Mouse (Mus musculus): ENCODE data around the gene Cdkl5. TPM values are rescaled to one million over a fixed set of nuclear protein-coding genes. Genes with fewer than 3 reads are reported as not detected.
"Not testable (repeated sequence)": the region's sequence is repeated elsewhere in the genome, so short reads cannot be mapped to it uniquely, and the experiment has no call there.

Cdkl5 gene
- polyA plus RNA-seq, 1 experiment from 2014 or later: 4.8 TPM

DNA sequence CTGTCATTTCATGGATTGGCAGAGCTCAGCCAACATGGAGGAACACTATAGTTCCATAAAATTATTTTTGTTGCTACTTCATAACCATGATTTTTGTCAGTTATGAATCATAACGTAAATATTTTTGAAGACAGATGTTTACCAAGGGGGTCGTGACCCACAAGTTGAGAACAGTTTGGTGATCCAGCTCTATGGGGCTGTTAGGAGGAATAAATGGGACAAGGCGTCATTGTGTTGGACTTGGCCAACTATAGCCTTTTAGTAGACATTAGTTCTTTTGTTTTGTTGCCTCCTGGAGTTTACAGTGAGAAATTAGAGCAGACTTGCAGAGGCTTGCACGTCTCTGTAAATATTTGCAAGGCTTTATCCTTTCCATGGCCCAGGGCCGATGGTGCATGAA is 212.2 kb downstream of the Cdkl5 start:
- peaks cover 2% of the 10 kb centered on the region; the same call in 1 of the 2 replicates for H3K27me3 ChIP-seq (ENCODE audit: control insufficient read depth, insufficient read depth, low read length)
- H3K4me2 ChIP-seq (replicated peaks; ENCODE audit: low read depth, low read length): no peak overlapping the region
- ATAC-seq (ENCODE audit: low FRiP score) (no peak), DNase-seq (ENCODE audit: low spot score) (no peak)
- H3K9ac ChIP-seq (ENCODE audit: low read depth, low read length): no peak overlapping the region
- WGBS: 82% methylated on average over 5 of the region's 5 CpGs
- H3K27ac ChIP-seq (ENCODE audit: low read depth, low read length): no peak overlapping the region
- H3K4me1 ChIP-seq (replicated peaks; ENCODE audit: control insufficient read depth, insufficient read depth, low read length): no peaks in the 10 kb centered on the region
- no peaks in the 10 kb centered on the region for H3K36me3 ChIP-seq (ENCODE audit: control insufficient read depth, insufficient read depth, low read length)
- no peak overlapping the region for H3K4me3 ChIP-seq (ENCODE audit: low read depth, low read length)
- H3K9me3 ChIP-seq (ENCODE audit: control insufficient read depth, low read length): no peaks in the 10 kb centered on the region

GRCm38 (mm10) chrX:160773033-160773432 is 221.5 kb downstream of the Cdkl5 start:
- H3K27me3 ChIP-seq (ENCODE audit: control insufficient read depth, insufficient read depth, low read length): peaks cover 2% of the 10 kb centered on the region; the same call in 1 of the 2 replicates
- no peaks in the 10 kb centered on the region for H3K9me3 ChIP-seq (ENCODE audit: control insufficient read depth, low read length)
- WGBS: 43% methylated on average over 1 of the region's 1 CpGs
- no peak overlapping the region for H3K4me3 ChIP-seq (ENCODE audit: low read depth, low read length)
- DNase-seq (ENCODE audit: low spot score) (no peak), ATAC-seq (ENCODE audit: low FRiP score) (no peak)
- no peaks in the 10 kb centered on the region for H3K36me3 ChIP-seq (ENCODE audit: control insufficient read depth, insufficient read depth, low read length)
- no peak overlapping the region for H3K4me2 ChIP-seq (replicated peaks; ENCODE audit: low read depth, low read length)
- H3K27ac ChIP-seq (ENCODE audit: low read depth, low read length): no peak overlapping the region
- H3K4me1 ChIP-seq (replicated peaks; ENCODE audit: control insufficient read depth, insufficient read depth, low read length): no peaks in the 10 kb centered on the region
- H3K9ac ChIP-seq (ENCODE audit: low read depth, low read length): no peak overlapping the region

GRCm38 (mm10) chrX:160769622-160770021 is 224.9 kb downstream of the Cdkl5 start:
- 88% methylated on average over 5 of the region's 5 CpGs for WGBS
- not testable (repeated sequence) for ATAC-seq (ENCODE audit: low FRiP score); H3K27ac ChIP-seq (ENCODE audit: low read depth, low read length); DNase-seq (ENCODE audit: low spot score); H3K9me3 ChIP-seq (ENCODE audit: control insufficient read depth, low read length); H3K36me3 ChIP-seq (ENCODE audit: control insufficient read depth, insufficient read depth, low read length); H3K4me2 ChIP-seq (replicated peaks; ENCODE audit: low read depth, low read length); H3K4me1 ChIP-seq (replicated peaks; ENCODE audit: control insufficient read depth, insufficient read depth, low read length); H3K9ac ChIP-seq (ENCODE audit: low read depth, low read length); H3K4me3 ChIP-seq (ENCODE audit: low read depth, low read length); H3K27me3 ChIP-seq (ENCODE audit: control insufficient read depth, insufficient read depth, low read length)

DNA sequence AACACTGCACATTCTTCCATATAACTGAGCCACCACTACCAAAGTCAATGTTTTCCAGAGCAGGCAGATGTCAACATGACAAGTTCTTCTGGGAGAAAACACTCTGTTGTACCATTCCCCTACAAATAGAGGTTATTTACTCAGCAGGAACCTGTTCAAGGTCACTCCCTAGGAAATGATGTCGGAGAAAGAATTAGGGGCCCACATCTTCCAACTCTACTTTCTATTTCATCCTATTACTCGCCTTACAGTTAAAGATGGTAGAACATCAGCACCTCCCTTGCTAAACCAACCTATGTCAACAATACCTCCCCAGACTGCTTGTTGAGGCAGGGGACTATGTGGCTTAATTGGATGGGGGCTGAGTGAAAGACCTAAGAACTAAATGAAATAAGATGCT is 226.8 kb downstream of the Cdkl5 start, which contains the start of gene Rs1:
TSS of gene Rs1 (plus strand) at position 301 of the 400 bp plus-strand sequence.
- Histone ChIP-seq H3K4me3 (ENCODE audit: low read depth, low read length) (no peak within 1 kb of the TSS), H3K27ac (ENCODE audit: low read depth, low read length) (no peak within 1 kb of the TSS), H3K4me2 (replicated peaks; ENCODE audit: low read depth, low read length) (no peak within 1 kb of the TSS), H3K9me3 (ENCODE audit: control insufficient read depth, low read length) (no peaks in the 10 kb centered on the region), H3K9ac (ENCODE audit: low read depth, low read length) (no peak within 1 kb of the TSS), H3K4me1 (replicated peaks; ENCODE audit: control insufficient read depth, insufficient read depth, low read length) (no peaks in the 10 kb centered on the region), H3K27me3 (ENCODE audit: control insufficient read depth, insufficient read depth, low read length) (peaks cover 8% of the 10 kb centered on the region; the same call in 1 of the 2 replicates), H3K36me3 (ENCODE audit: control insufficient read depth, insufficient read depth, low read length) (no peaks in the 10 kb centered on the region)
- DNase-seq (ENCODE audit: low spot score) (no peak), ATAC-seq (ENCODE audit: low FRiP score) (no peak)
- WGBS: 86% methylated on average over 2 of the region's 2 CpGs

GRCm38 (mm10) chrX:160766233-160766616 is 228.3 kb downstream of the Cdkl5 start:
- no peak for DNase-seq (ENCODE audit: low spot score)
- no peak overlapping the region for H3K9ac ChIP-seq (ENCODE audit: low read depth, low read length)
- H3K4me1 ChIP-seq (replicated peaks; ENCODE audit: control insufficient read depth, insufficient read depth, low read length): no peaks in the 10 kb centered on the region
- H3K36me3 ChIP-seq (ENCODE audit: control insufficient read depth, insufficient read depth, low read length): no peaks in the 10 kb centered on the region
- peak overlapping the region; percentile 25; the same call in 1 of the 2 replicates for H3K4me2 ChIP-seq (replicated peaks; ENCODE audit: low read depth, low read length)
- peaks cover 8% of the 10 kb centered on the region; the same call in 1 of the 2 replicates for H3K27me3 ChIP-seq (ENCODE audit: control insufficient read depth, insufficient read depth, low read length)
- ATAC-seq (ENCODE audit: low FRiP score): peak; percentile 88
- no peaks in the 10 kb centered on the region for H3K9me3 ChIP-seq (ENCODE audit: control insufficient read depth, low read length)
- WGBS: 18% methylated on average over 15 of the region's 15 CpGs
- H3K4me3 ChIP-seq (ENCODE audit: low read depth, low read length): peak overlapping the region; percentile 41
- H3K27ac ChIP-seq (ENCODE audit: low read depth, low read length): no peak overlapping the region

GRCm38 (mm10) chrX:160765389-160766232 is 228.9 kb downstream of the Cdkl5 start:
- H3K9ac ChIP-seq (ENCODE audit: low read depth, low read length): no peak overlapping the region
- WGBS: 34% methylated on average over 30 of the region's 30 CpGs
- H3K4me1 ChIP-seq (replicated peaks; ENCODE audit: control insufficient read depth, insufficient read depth, low read length): no peaks in the 10 kb centered on the region
- H3K27me3 ChIP-seq (ENCODE audit: control insufficient read depth, insufficient read depth, low read length): peaks cover 8% of the 10 kb centered on the region; the same call in 1 of the 2 replicates
- ATAC-seq (ENCODE audit: low FRiP score) (peak; percentile 98), DNase-seq (ENCODE audit: low spot score) (peak; percentile 89)
- no peak overlapping the region for H3K27ac ChIP-seq (ENCODE audit: low read depth, low read length)
- peak overlapping the region; percentile 41 for H3K4me3 ChIP-seq (ENCODE audit: low read depth, low read length)
- H3K9me3 ChIP-seq (ENCODE audit: control insufficient read depth, low read length): no peaks in the 10 kb centered on the region
- no peaks in the 10 kb centered on the region for H3K36me3 ChIP-seq (ENCODE audit: control insufficient read depth, insufficient read depth, low read length)
- peak overlapping the region; percentile 29 for H3K4me2 ChIP-seq (replicated peaks; ENCODE audit: low read depth, low read length)

GRCm38 (mm10) chrX:160750808-160751207 is 243.7 kb downstream of the Cdkl5 start:
- WGBS: 95% methylated on average over 8 of the region's 8 CpGs
- Histone ChIP-seq H3K4me3 (ENCODE audit: low read depth, low read length) (no peak overlapping the region), H3K27ac (ENCODE audit: low read depth, low read length) (no peak overlapping the region), H3K4me2 (replicated peaks; ENCODE audit: low read depth, low read length) (no peak overlapping the region), H3K9me3 (ENCODE audit: control insufficient read depth, low read length) (no peaks in the 10 kb centered on the region), H3K36me3 (ENCODE audit: control insufficient read depth, insufficient read depth, low read length) (no peaks in the 10 kb centered on the region), H3K4me1 (replicated peaks; ENCODE audit: control insufficient read depth, insufficient read depth, low read length) (no peaks in the 10 kb centered on the region), H3K9ac (ENCODE audit: low read depth, low read length) (no peak overlapping the region), H3K27me3 (ENCODE audit: control insufficient read depth, insufficient read depth, low read length) (0 out of 2 replicates have a peak, but pooled peaks cover 3% of the 10 kb centered on the region)
- DNase-seq (ENCODE audit: low spot score) (no peak), ATAC-seq (ENCODE audit: low FRiP score) (no peak)

DNA sequence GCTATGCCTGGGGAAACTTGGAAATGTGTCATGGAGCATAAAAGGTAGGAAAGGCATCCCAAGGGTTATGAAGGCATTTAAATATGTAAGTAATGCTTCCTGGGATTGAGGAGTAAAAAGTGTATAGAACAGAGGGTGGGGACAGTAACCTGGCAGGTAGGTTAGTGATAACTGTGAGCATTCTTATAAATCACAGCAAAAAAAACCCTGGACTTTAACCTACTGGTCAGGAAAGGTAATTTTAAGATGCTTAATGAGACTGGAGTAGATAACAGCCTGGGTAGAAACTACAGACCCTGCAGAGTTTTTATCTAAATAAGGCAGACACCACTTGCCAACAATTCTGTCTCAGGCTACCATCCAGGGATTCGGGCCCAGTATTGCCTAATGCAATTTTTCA is 245.9 kb downstream of the Cdkl5 start:
- Histone ChIP-seq H3K27me3 (ENCODE audit: control insufficient read depth, insufficient read depth, low read length) (no peaks in the 10 kb centered on the region), H3K4me3 (ENCODE audit: low read depth, low read length) (no peak overlapping the region), H3K9ac (ENCODE audit: low read depth, low read length) (no peak overlapping the region), H3K4me1 (replicated peaks; ENCODE audit: control insufficient read depth, insufficient read depth, low read length) (no peaks in the 10 kb centered on the region), H3K9me3 (ENCODE audit: control insufficient read depth, low read length) (no peaks in the 10 kb centered on the region), H3K27ac (ENCODE audit: low read depth, low read length) (no peak overlapping the region), H3K4me2 (replicated peaks; ENCODE audit: low read depth, low read length) (no peak overlapping the region), H3K36me3 (ENCODE audit: control insufficient read depth, insufficient read depth, low read length) (no peaks in the 10 kb centered on the region)
- no peak for DNase-seq (ENCODE audit: low spot score)
- 80% methylated on average over 1 of the region's 1 CpGs for WGBS
- ATAC-seq (ENCODE audit: low FRiP score): no peak

GRCm38 (mm10) chrX:160745399-160745798 is 249.1 kb downstream of the Cdkl5 start:
- DNase-seq (ENCODE audit: low spot score) (no peak), ATAC-seq (ENCODE audit: low FRiP score) (no peak)
- 88% methylated on average over 1 of the region's 1 CpGs for WGBS
- Histone ChIP-seq H3K4me3 (ENCODE audit: low read depth, low read length) (no peak overlapping the region), H3K9me3 (ENCODE audit: control insufficient read depth, low read length) (no peaks in the 10 kb centered on the region), H3K4me1 (replicated peaks; ENCODE audit: control insufficient read depth, insufficient read depth, low read length) (no peaks in the 10 kb centered on the region), H3K9ac (ENCODE audit: low read depth, low read length) (no peak overlapping the region), H3K4me2 (replicated peaks; ENCODE audit: low read depth, low read length) (no peak overlapping the region), H3K27me3 (ENCODE audit: control insufficient read depth, insufficient read depth, low read length) (no peaks in the 10 kb centered on the region), H3K36me3 (ENCODE audit: control insufficient read depth, insufficient read depth, low read length) (no peaks in the 10 kb centered on the region), H3K27ac (ENCODE audit: low read depth, low read length) (no peak overlapping the region)

All from hindbrain, embryonic 11.5 days (tissue).